Mouse (Mus musculus) intestine, embryonic 14.5 days (tissue): ENCODE results near the gene Fus. TPM values are rescaled to one million over a fixed set of nuclear protein-coding genes. Genes with fewer than 3 reads are reported as not detected.

Experiments
- ATAC-seq: fragments of 200-750 bp; cut with Nextera tagmentation; replicated peaks from 2 replicates; pipeline ENCODE4 v1.8.0; 2017; ENCODE audit warnings: low read depth, moderate number of reproducible peaks, moderate TSS enrichment, moderate library complexity; ENCODE audit not compliant: low FRiP score, low TSS enrichment
- DNase-seq: peaks from one replicate; pipeline ENCODE4 v3.0.0-alpha.2; 2018; ENCODE audit warnings: low spot score
- H3K27ac ChIP-seq: fragments of 300-500 bp; sonication (generic); 2 replicates; pipeline ENCODE4 v1.5.1; 2014; ENCODE audit warnings: low read depth, mild to moderate bottlenecking, control low read depth
- H3K27me3 ChIP-seq: fragments of 300-500 bp; sonication (generic); replicated peaks from 2 replicates; pipeline ENCODE4 v1.6.1; 2014; ENCODE audit warnings: low read length, control low read depth; ENCODE audit not compliant: control insufficient read depth, insufficient read depth
- H3K36me3 ChIP-seq: fragments of 300-500 bp; sonication (generic); 2 replicates; pipeline ENCODE4 v1.6.1; 2014; ENCODE audit warnings: low read length, control low read depth; ENCODE audit not compliant: control insufficient read depth, insufficient read depth
- H3K4me1 ChIP-seq: fragments of 300-500 bp; sonication (generic); replicated peaks from 2 replicates; pipeline ENCODE4 v1.6.1; 2014; ENCODE audit warnings: low read length, control low read depth, mixed read lengths; ENCODE audit not compliant: control insufficient read depth, insufficient read depth
- H3K4me2 ChIP-seq: fragments of 300-500 bp; sonication (generic); 2 replicates; pipeline ENCODE4 v1.6.1; 2014; ENCODE audit warnings: low read length
- H3K4me3 ChIP-seq: fragments of 300-500 bp; sonication (generic); 2 replicates; pipeline ENCODE4 v1.5.1; 2014; ENCODE audit warnings: low read depth, low read length, control low read depth, mixed read lengths
- H3K9ac ChIP-seq: fragments of 300-500 bp; sonication (generic); 2 replicates; pipeline ENCODE4 v1.6.1; 2014; ENCODE audit warnings: mild to moderate bottlenecking, low read length
- H3K9me3 ChIP-seq: fragments of 300-500 bp; sonication (generic); 2 replicates; pipeline ENCODE4 v1.6.1; 2016; ENCODE audit warnings: low read length, control low read depth; ENCODE audit not compliant: control insufficient read depth
- WGBS: fragments of 180-500 bp; shearing (Covaris S2); extraction: QIAGEN DNeasy Blood & Tissue Kit; methylation state at CpG from one replicate; pipeline ENCODE4 v1.1.7; 2014; 5-methylcytosine and 5-hydroxymethylcytosine counted together
- polyA plus RNA-seq: library from polyadenylated mRNA; unstranded; fragments of >200 nt; fragmentation: Nextera tagmentation; extraction: Ambion mirVana; gene quantifications from 2 replicates; pipeline ENCODE4 v1.2.1, GENCODE M21; 2014

Gene Fus
- polyA plus RNA-seq, 1 experiment from 2014 or later: 52.5 TPM

DNA sequence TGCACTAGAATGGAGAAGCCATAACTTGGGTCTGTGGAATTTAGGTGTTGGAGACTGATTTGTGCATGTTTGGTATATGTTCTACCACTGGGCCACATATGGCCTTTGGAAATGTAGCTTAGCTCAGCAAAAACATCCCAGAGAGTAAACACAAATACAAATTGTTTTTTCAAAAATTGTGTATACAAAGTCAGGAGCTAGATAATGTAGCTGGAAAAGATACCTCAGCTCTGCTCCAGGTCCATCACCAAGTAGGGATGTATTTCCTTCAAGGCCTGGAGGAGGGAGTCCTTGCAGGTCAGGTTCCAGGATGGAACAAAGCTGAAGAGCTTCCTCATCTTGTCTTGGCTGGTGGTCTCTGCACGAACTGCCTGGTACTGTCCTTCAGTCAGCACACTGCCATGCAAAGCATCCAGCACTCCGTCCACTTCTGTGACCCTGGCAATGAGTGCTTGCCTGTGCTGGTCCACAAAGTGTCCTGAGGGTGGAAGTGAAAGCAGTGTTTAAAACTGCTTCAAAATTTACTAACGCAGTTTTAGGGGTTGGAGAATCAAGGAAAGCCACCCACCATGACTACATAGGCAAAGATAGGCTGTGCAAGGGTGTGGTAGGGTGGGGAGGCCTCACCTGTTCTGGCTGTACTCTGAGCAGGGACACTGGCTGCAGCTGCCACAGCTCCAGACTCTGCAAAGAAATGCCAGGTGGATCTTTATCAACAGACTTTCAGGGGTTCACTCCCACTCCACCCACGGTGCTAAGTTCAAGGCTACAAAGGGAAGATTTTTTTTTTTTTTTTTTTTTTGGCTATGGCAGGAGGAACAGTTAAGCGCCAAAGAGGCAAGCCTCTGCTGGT lies 25.5 kb downstream of the Fus start:
- Histone ChIP-seq H3K9me3 (no peaks in the 10 kb centered on the region), H3K4me2 (peak overlapping the region; percentile 55), H3K27me3 (no peaks in the 10 kb centered on the region), H3K36me3 (peaks cover 35% of the 10 kb centered on the region), H3K4me1 (peaks cover 8% of the 10 kb centered on the region), H3K4me3 (peak overlapping the region; percentile 30), H3K9ac (peak overlapping the region; percentile 42), H3K27ac (peak overlapping the region; percentile 49; the same call in 1 of the 2 replicates)
- WGBS: 31% methylated on average over 5 of the region's 5 CpGs
- ATAC-seq (peak; percentile 21; the same call in 1 of the 2 replicates), DNase-seq (no peak)

DNA sequence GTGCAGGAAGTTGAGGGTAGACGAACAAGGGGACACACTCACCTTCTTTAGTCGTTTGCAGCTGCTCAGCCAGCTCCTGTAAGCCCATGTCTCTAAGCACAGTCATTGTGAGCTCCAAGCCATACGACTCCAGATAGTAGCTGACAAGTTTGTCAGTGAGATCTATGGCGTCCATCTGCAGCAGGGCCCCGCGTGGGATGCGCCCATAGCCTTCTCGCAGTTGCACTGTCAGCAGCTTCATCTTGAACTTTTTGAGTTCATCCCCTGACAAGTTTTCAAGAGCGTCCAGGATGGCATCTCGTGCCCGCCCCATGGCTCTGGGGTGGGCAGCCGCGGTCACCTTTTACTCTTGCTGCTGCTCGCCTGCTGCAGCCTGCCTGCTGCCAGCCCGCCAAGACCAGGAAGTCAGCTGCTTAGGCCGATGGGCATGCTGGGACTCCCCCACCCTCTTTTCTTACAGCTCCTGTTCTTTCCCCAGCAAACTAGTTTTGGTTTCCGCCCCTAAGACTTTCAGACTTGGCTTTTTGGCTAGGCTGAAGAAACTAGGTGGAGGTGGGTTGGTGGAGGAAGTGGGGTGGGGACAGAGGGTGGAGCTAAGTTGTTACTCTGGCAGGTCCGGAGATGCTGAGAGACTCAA lies 26.2 kb downstream of the Fus start, which contains the start of gene Pycard:
TSS of gene Pycard (minus strand) at position 527 of the 637 bp plus-strand sequence.
- peak within 1 kb of the TSS; percentile 30 for H3K4me3 ChIP-seq
- peak within 1 kb of the TSS; percentile 42 for H3K9ac ChIP-seq
- peak within 1 kb of the TSS; percentile 55 for H3K4me2 ChIP-seq
- 9% methylated on average over 18 of the region's 18 CpGs for WGBS
- peaks cover 8% of the 10 kb centered on the region for H3K4me1 ChIP-seq
- ATAC-seq: peak; percentile 58
- peak; percentile 75 for DNase-seq
- peak within 1 kb of the TSS; percentile 49; the same call in 1 of the 2 replicates for H3K27ac ChIP-seq
- H3K27me3 ChIP-seq: no peaks in the 10 kb centered on the region
- no peaks in the 10 kb centered on the region for H3K9me3 ChIP-seq
- peaks cover 28% of the 10 kb centered on the region for H3K36me3 ChIP-seq

DNA sequence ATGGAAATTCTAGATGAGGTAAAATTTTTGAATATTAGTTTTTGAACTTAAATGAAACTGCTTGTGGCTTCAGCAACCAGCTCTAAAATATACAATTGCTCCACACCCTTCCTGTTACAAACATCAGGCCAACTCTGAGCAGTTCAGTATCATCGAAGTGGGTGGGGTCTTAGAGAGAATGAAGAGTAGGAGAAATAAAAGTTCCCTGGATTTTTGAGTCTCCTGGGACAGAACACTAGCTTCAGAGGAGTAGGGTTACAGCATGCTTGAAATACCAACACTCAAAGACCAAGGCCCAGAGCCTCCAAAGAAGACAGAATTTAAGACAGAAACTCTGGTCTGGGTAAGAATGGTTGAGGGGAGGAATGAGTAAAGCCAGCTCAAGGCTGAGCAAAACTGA lies 32.2 kb downstream of the Fus start:
- Histone ChIP-seq H3K27ac (no peak overlapping the region), H3K9ac (no peak overlapping the region), H3K9me3 (no peaks in the 10 kb centered on the region), H3K4me3 (no peak overlapping the region), H3K4me2 (no peak overlapping the region), H3K36me3 (no peaks in the 10 kb centered on the region), H3K27me3 (no peaks in the 10 kb centered on the region), H3K4me1 (peaks cover 7% of the 10 kb centered on the region)
- WGBS: 55% methylated on average over 1 of the region's 1 CpGs
- ATAC-seq (no peak), DNase-seq (no peak)

DNA sequence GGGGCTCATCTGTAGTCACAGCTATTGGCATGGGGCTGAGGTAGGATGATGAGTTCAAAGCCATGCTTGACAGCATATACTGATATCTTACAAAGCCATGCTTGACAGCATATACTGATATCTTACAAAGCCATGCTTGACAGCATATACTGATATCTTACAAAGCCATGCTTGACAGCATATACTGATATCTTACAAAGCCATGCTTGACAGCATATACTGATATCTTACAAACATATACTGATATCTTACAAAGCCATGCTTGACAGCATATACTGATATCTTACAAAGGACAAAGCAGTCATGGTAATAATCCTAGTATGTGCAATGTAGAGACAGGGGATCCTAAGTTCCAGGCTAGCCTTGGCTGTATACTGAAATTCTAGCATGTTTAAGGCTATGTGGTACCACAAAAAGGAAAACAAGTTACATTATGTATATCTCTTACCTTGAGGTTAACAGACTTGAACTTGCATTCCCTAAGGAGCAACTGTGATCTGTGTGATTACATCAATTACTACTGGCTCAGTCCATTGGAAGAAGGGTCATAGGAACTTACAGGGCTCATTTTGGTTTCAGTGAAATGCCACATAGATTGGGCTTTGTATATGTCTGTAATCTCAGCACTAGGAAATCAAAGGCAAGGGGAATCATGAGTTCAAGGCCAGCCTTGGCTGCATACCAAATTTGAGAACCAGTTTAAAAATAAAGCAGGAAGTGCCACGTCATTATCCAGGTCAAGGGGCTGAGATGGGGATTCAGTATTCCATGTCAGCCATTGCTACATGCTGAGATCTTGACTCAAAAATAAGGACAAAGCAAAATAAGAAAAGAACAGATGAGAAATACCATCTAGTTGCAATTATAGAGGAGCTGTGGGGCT lies 33.1 kb downstream of the Fus start:
- H3K27me3 ChIP-seq: no peaks in the 10 kb centered on the region
- no peaks in the 10 kb centered on the region for H3K36me3 ChIP-seq
- no peak overlapping the region for H3K4me2 ChIP-seq
- DNase-seq (no peak), ATAC-seq (no peak)
- WGBS: 68% methylated on average over 1 of the region's 1 CpGs
- no peaks in the 10 kb centered on the region for H3K9me3 ChIP-seq
- H3K9ac ChIP-seq: no peak overlapping the region
- H3K4me3 ChIP-seq: no peak overlapping the region
- peaks cover 13% of the 10 kb centered on the region for H3K4me1 ChIP-seq
- H3K27ac ChIP-seq: no peak overlapping the region

DNA sequence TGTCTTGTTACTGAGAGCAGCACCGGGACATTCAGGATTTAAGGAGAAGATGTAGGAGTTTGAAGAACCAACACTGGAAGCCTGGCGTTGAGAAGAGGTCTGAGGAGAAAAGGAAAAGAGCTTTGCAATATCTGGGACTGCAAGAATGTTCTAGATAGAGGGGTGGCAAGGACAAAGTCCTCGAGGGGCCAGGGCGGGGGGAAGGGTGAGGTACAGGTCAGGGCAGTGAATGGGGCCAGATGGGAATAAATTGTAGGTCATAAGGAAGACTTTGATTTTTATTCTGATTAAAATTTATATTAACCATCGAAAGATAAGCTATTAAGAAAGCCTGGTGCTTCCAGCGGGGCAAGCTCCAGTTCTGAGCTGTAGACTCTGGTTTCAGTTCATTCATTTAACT lies 35.8 kb downstream of the Fus start:
- WGBS: 81% methylated on average over 6 of the region's 6 CpGs
- no peak overlapping the region for H3K27ac ChIP-seq
- H3K4me3 ChIP-seq: no peak overlapping the region
- no peak overlapping the region for H3K9ac ChIP-seq
- no peak for ATAC-seq
- H3K27me3 ChIP-seq: no peaks in the 10 kb centered on the region
- H3K9me3 ChIP-seq: no peaks in the 10 kb centered on the region
- H3K36me3 ChIP-seq: no peaks in the 10 kb centered on the region
- H3K4me2 ChIP-seq: no peak overlapping the region
- H3K4me1 ChIP-seq: peaks cover 13% of the 10 kb centered on the region
- peak; percentile 41 for DNase-seq

DNA sequence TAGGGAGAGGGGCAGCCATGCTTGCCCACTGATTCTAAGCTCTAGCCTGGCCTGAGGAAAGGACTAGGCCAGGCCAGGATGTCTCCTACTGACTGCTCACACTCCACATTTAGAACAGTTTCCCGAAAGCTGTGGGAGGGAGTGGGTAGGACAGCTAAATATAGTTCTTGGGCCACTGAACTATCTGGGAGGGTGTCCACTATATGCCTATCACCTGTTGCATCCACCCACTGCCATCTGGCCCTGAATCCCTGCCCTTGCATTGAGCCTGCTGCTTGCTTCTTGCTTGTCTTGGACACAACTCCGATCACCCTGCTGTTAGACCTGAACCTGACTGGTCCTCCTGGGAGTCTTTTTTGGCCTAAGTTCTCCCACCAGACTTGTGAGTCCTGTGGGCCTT lies 36.4 kb downstream of the Fus start, which contains the start of gene Trim72:
TSS of gene Trim72 (plus strand) at position 262 of the 400 bp plus-strand sequence.
- WGBS: 79% methylated on average over 2 of the region's 2 CpGs
- no peaks in the 10 kb centered on the region for H3K9me3 ChIP-seq
- H3K27ac ChIP-seq: peak within 1 kb of the TSS; percentile 65; the same call in 1 of the 2 replicates
- no peaks in the 10 kb centered on the region for H3K36me3 ChIP-seq
- H3K4me1 ChIP-seq: peaks cover 13% of the 10 kb centered on the region
- H3K27me3 ChIP-seq: no peaks in the 10 kb centered on the region
- DNase-seq: no peak
- H3K4me2 ChIP-seq: peak within 1 kb of the TSS; percentile 31
- H3K9ac ChIP-seq: no peak within 1 kb of the TSS
- no peak for ATAC-seq
- no peak within 1 kb of the TSS for H3K4me3 ChIP-seq

DNA sequence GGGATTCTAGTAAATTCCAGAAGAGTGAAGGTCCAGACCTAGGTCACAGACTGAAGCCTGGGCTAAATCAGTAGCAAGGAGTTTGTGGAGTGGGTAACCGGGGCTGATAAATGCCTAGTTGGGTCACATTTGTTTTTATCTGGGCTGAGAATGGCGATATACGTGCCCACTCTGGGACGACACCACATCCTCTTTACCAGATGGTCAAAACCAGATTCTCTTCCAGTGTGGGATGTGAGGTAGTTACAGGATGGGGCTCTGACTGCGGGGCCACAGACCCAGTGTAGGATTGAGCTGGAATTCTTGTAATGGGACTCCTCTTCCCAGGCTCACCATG lies 36.9 kb downstream of the Fus start:
- H3K9me3 ChIP-seq: no peaks in the 10 kb centered on the region
- no peaks in the 10 kb centered on the region for H3K27me3 ChIP-seq
- no peak overlapping the region for H3K9ac ChIP-seq
- H3K36me3 ChIP-seq: no peaks in the 10 kb centered on the region
- peak overlapping the region; percentile 31 for H3K4me2 ChIP-seq
- WGBS: 41% methylated on average over 5 of the region's 5 CpGs
- peaks cover 13% of the 10 kb centered on the region for H3K4me1 ChIP-seq
- DNase-seq (no peak), ATAC-seq (no peak)
- H3K27ac ChIP-seq: 0 out of 2 replicates have a peak overlapping the region, but pooled peaks have one; percentile 65
- H3K4me3 ChIP-seq: no peak overlapping the region
